Mouse (Mus musculus) heart, adult 2 months (tissue): ENCODE measurements around the gene Zfp970. TPM values are rescaled to one million over a fixed set of nuclear protein-coding genes. Genes with fewer than 3 reads are reported as not detected.
"Not testable (repeated sequence)": the region's sequence is repeated elsewhere in the genome, so short reads cannot be mapped to it uniquely, and the experiment has no call there.

Source experiments
- DNase-seq, 2 experiments: peaks; one replicate each; pipeline ENCODE4 v3.0.0; 2021
- H3K27ac ChIP-seq: fragments of 200-600 bp; 2 replicates; pipeline ENCODE4 v1.8.1; 2022
- H3K27me3 ChIP-seq: fragments of 200-500 bp; 2 replicates; pipeline ENCODE4 v1.6.1; 2012; ENCODE audit warnings: mild to moderate bottlenecking, low read length, inconsistent platforms, mixed read lengths; ENCODE audit not compliant: control insufficient read depth, insufficient read depth
- H3K36me3 ChIP-seq: fragments of 200-500 bp; 2 replicates; pipeline ENCODE4 v1.6.1; 2012; ENCODE audit warnings: low read length, inconsistent platforms; ENCODE audit not compliant: control insufficient read depth, insufficient read depth
- H3K4me1 ChIP-seq: fragments of 200-500 bp; 2 replicates; pipeline ENCODE4 v1.6.1; 2011; ENCODE audit warnings: low read length; ENCODE audit not compliant: control insufficient read depth, insufficient read depth
- H3K4me3 ChIP-seq: fragments of 200-600 bp; 2 replicates; pipeline ENCODE4 v1.8.1; 2022
- H3K79me2 ChIP-seq: fragments of 200-500 bp; replicated peaks from 2 replicates; pipeline ENCODE4 v1.6.1; 2012; ENCODE audit warnings: mild to moderate bottlenecking, inconsistent platforms, low read length, moderate library complexity, mixed read lengths; ENCODE audit not compliant: control insufficient read depth, insufficient read depth
- H3K9ac ChIP-seq: fragments of 200-500 bp; 2 replicates; pipeline ENCODE4 v1.6.1; 2012; ENCODE audit warnings: low read depth, mild to moderate bottlenecking, control low read depth, inconsistent platforms, low read length, mixed read lengths
- CTCF ChIP-seq: fragments of 200-600 bp; IDR thresholded peaks from 2 replicates; pipeline ENCODE4 v1.8.1; 2022; ENCODE audit warnings: antibody characterized with exemption, mild to moderate bottlenecking, moderate library complexity
- POLR2A ChIP-seq: fragments of 200-500 bp; IDR thresholded peaks from 2 replicates; pipeline ENCODE4 v1.6.1; 2011; ENCODE audit warnings: mild to moderate bottlenecking, low read depth, low read length, control low read depth; ENCODE audit not compliant: insufficient read depth
- WGBS: fragments of 180-500 bp; shearing (Covaris S2); methylation state at CpG from one replicate; pipeline ENCODE4 v1.1.7; 2018; 5-methylcytosine and 5-hydroxymethylcytosine counted together
- intact Hi-C: fragments of 180-260 bp; cut with DNase I; formaldehyde crosslinking; loops from one replicate; pipeline ENCODE4 v1.15.1; 2025
- long read RNA-seq: library from polyadenylated mRNA; stranded (forward); transcript quantifications from one replicate; pipeline ENCODE4 v2.0.0, GENCODE M21; 2021
- polyA plus RNA-seq: library from polyadenylated mRNA; depleted of rRNA; stranded (reverse); fragments of >200 nt; gene quantifications from 2 replicates; pipeline ENCODE4 v1.2.3, GENCODE M21; 2012; rRNA removed
- total RNA-seq, 2 experiments: library from RNA; stranded (reverse); gene quantifications; 2 replicates each; pipeline ENCODE4 v1.2.3; 2021

Gene Zfp970
- total RNA-seq (100 to 1,000 TPM; 531 to 741 TPM), polyA plus RNA-seq (13.3 and 48.9 TPM in 2 replicates)
- long read RNA-seq, transcript Zfp970-202 (4 exons, 1,569 nt) = minor isoform, 6 of 282 reads
- long read RNA-seq, transcript Zfp970-201 (4 exons, 794 nt) = major isoform, 87 of 282 reads
- long read RNA-seq, partial matches to known transcripts = 58 of 282 reads
- long read RNA-seq, other reads (novel, unspliced or antisense) = 131 of 282 reads

DNA sequence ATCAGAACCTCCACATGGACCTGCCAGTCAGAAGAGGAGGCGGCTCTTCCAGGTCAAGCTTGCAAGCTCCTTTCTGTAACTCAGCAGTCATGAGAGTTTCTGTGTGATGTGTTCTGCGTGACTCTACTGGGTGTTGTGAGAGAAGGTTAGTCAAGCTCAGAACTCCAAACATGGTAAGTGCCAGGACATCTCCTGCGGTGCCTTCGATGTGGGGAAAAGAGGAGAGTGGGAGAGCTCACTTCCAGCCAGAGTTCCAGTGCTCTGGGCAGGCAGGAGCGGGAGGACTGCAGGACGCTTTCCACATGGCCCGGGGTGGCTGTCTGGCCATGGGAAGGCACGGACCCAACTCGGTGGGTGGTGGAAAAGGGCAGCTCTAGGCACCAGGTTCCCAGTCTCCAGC lies at the start of gene Zfp970:
Zfp970 (plus strand) TSS at position 58 of the 400 bp plus-strand sequence.
- H3K79me2 ChIP-seq, H3K36me3 ChIP-seq, intact Hi-C loops, H3K27me3 ChIP-seq, H3K4me1 ChIP-seq: not testable (repeated sequence)
- H3K9ac ChIP-seq = peak within 1 kb of the TSS; percentile 76
- 4% methylated on average over 8 of the region's 9 CpGs for WGBS
- peak within 1 kb of the TSS; percentile 63 for H3K4me3 ChIP-seq
- H3K27ac ChIP-seq = peak within 1 kb of the TSS; percentile 72
- peak; percentile 67 to 68 for DNase-seq

DNA sequence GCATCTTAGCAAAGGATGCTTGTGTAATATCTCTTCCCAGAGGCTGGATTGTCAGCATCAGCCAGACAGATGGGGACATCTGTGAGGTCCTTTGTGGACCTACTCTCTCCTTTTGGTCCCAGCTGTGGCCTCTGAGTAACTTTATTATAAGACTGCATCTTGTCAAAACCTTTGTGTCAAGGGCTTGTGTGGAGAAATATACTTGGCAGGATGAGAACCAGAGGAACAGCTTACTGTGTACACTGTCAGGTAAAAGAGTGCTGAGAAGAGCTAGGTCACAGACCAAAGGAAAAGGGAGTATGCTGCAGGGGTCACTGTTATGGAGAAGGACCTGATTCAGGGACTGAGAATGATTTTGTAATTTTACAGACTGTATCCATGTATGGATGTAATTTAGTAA lies 3.7 kb downstream of the Zfp970 start:
- H3K27me3 ChIP-seq, H3K36me3 ChIP-seq, intact Hi-C loops, DNase-seq, H3K9ac ChIP-seq, H3K79me2 ChIP-seq, H3K4me1 ChIP-seq: not testable (repeated sequence)
- Histone ChIP-seq H3K4me3 (peak overlapping the region; percentile 5), H3K27ac (peak overlapping the region; percentile 51)

- peak in 1 of 2 experiments; percentile 54 for DNase-seq
- H3K9ac ChIP-seq, H3K4me1 ChIP-seq, intact Hi-C loops, H3K36me3 ChIP-seq, H3K79me2 ChIP-seq, H3K27ac ChIP-seq, H3K4me3 ChIP-seq, H3K27me3 ChIP-seq: not testable (repeated sequence)
- peak; percentile 39 for TF ChIP-seq CTCF
- 42% methylated on average over 7 of the region's 10 CpGs for WGBS
Measured at GRCm38 (mm10) chr2:177472261-177472660, 7.7 kb downstream of the Zfp970 start.

DNA sequence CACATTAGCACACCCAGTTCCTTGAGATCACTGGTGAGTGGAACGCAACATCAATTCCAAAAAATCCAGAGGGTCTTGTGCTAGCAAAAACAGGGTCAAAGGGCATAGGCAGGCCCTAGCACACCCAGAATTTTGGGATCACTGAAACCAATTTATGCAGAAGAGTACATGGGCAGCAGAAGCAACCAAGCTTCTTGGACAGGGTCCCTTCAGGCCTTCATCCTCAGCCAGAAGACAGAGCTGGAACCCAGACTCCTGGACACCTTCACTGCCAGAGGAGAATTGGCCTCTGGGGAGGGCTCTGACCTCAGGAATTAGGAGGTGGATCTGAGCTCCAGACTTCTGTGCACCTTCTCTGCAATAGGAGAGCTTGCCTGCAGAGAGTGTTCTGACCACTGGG lies 17.4 kb downstream of the Zfp970 start:
- H3K27me3 ChIP-seq, DNase-seq, H3K79me2 ChIP-seq, H3K9ac ChIP-seq, H3K27ac ChIP-seq, H3K4me3 ChIP-seq, intact Hi-C loops, H3K4me1 ChIP-seq, H3K36me3 ChIP-seq: not testable (repeated sequence)
- 100% methylated on average over 1 of the region's 1 CpGs for WGBS

GRCm38 (mm10) chr2:177483238-177483948 lies 18.9 kb downstream of the Zfp970 start:
- DNase-seq, H3K9ac ChIP-seq, intact Hi-C loops, H3K27ac ChIP-seq, H3K4me3 ChIP-seq, H3K79me2 ChIP-seq, H3K27me3 ChIP-seq, H3K4me1 ChIP-seq, H3K36me3 ChIP-seq: not testable (repeated sequence)
- 86% methylated on average over 11 of the region's 11 CpGs for WGBS

DNA sequence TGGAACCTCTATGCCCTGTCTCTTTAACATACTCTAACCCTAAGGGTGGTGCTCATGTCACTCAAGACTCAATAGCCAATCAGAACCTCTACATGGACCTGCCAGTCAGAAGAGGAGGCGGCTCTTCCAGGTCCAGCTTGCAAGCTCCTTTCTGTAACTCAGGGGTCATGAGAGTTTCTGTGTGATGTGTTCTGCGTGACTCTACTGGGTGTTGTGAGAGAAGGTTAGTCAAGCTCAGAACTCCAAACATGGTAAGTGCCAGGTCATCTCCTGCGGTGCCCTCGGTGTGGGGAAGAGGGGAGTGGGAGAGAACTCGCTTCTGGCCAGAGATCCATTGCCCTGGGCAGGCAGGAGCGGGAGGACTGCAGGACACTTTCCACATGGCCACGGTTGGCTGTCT lies 33.5 kb downstream of the Zfp970 start, which contains the start of gene Gm14403:
Gm14403 (plus strand) TSS at position 149 of the 400 bp plus-strand sequence.
- TF ChIP-seq POLR2A = 0 out of 2 replicates have a peak, but pooled peaks have one; percentile 27
- WGBS = 5% methylated on average over 7 of the region's 7 CpGs
- H3K4me1 ChIP-seq, H3K79me2 ChIP-seq, H3K36me3 ChIP-seq, H3K27me3 ChIP-seq, intact Hi-C loops: not testable (repeated sequence)
- peak within 1 kb of the TSS; percentile 63 for H3K4me3 ChIP-seq
- peak within 1 kb of the TSS; percentile 56 for H3K9ac ChIP-seq
- peak within 1 kb of the TSS; percentile 73 for H3K27ac ChIP-seq
- peak; percentile 73 to 74 for DNase-seq

DNA sequence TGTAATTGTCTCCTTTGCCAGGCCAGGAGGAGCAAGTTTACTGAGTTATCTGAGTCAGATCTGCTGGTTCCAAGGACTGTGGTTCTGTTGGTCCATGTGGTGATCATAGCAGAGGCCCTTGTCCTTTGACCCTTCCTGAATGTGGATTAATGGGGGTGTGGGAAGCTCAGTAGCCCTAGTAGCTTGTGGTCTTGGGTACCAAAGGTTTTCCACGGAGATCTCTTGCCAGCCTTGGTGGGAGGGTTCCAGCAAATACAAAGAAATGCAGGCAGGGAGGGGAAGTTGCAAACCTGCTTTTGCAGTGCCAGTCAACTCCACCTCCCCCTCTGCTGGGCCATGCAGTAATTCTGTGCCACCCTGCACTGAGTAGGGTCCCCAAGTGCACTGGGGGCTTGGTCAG lies 34.6 kb downstream of the Zfp970 start:
- intact Hi-C loops, H3K9ac ChIP-seq, H3K27ac ChIP-seq, DNase-seq, H3K79me2 ChIP-seq, H3K4me1 ChIP-seq, H3K36me3 ChIP-seq, H3K4me3 ChIP-seq, H3K27me3 ChIP-seq: not testable (repeated sequence)
- 47% methylated on average over 1 of the region's 1 CpGs for WGBS

- H3K36me3 ChIP-seq, H3K9ac ChIP-seq, H3K27ac ChIP-seq, H3K79me2 ChIP-seq, intact Hi-C loops, H3K4me1 ChIP-seq, H3K27me3 ChIP-seq, DNase-seq, H3K4me3 ChIP-seq: not testable (repeated sequence)
- 86% methylated on average over 1 of the region's 1 CpGs for WGBS
Measured at GRCm38 (mm10) chr2:177505211-177505719, 40.7 kb downstream of the Zfp970 start.

- H3K4me3 ChIP-seq, intact Hi-C loops, DNase-seq, H3K27me3 ChIP-seq, H3K27ac ChIP-seq, H3K79me2 ChIP-seq, H3K9ac ChIP-seq, H3K4me1 ChIP-seq, H3K36me3 ChIP-seq: not testable (repeated sequence)
- WGBS = 70% methylated on average over 4 of the region's 4 CpGs
Measured at GRCm38 (mm10) chr2:177511381-177511780, 46.8 kb downstream of the Zfp970 start.
